Mouse (Mus musculus) stomach, postnatal 0 days (tissue): ENCODE data around the gene A930017K11Rik. TPM values are rescaled to one million over a fixed set of nuclear protein-coding genes. Genes with fewer than 3 reads are reported as not detected.

Experiments
- ATAC-seq: fragments of 200-750 bp; cut with Nextera tagmentation; 2 replicates; pipeline ENCODE4 v1.8.0; 2017; ENCODE audit not compliant: low FRiP score, low TSS enrichment
- DNase-seq: peaks from one replicate; pipeline ENCODE4 v3.0.0-alpha.2; 2016; ENCODE audit warnings: low spot score
- H3K27ac ChIP-seq: fragments of 300-500 bp; sonication (generic); replicated peaks from 2 replicates; pipeline ENCODE4 v1.5.1; 2014; ENCODE audit warnings: mild to moderate bottlenecking, control low read depth
- H3K27me3 ChIP-seq: fragments of 300-500 bp; sonication (generic); 2 replicates; pipeline ENCODE4 v1.6.1; 2014; ENCODE audit warnings: low read length; ENCODE audit not compliant: control insufficient read depth, insufficient read depth
- H3K36me3 ChIP-seq: fragments of 300-500 bp; sonication (generic); 2 replicates; pipeline ENCODE4 v1.6.1; 2014; ENCODE audit warnings: low read length, mixed read lengths; ENCODE audit not compliant: control insufficient read depth, insufficient read depth
- H3K4me1 ChIP-seq: fragments of 300-500 bp; sonication (generic); replicated peaks from 2 replicates; pipeline ENCODE4 v1.6.1; 2014; ENCODE audit warnings: antibody characterized with exemption; ENCODE audit not compliant: control insufficient read depth, insufficient read depth
- H3K4me2 ChIP-seq: fragments of 300-500 bp; sonication (generic); replicated peaks from 2 replicates; pipeline ENCODE4 v1.6.1; 2014; ENCODE audit warnings: low read depth, mild to moderate bottlenecking, control low read depth, moderate library complexity
- H3K4me3 ChIP-seq: fragments of 300-500 bp; sonication (generic); 2 replicates; pipeline ENCODE4 v1.5.1; 2014; ENCODE audit warnings: low read depth, low read length, control low read depth
- H3K9ac ChIP-seq: fragments of 300-500 bp; sonication (generic); 2 replicates; pipeline ENCODE4 v1.6.1; 2014; ENCODE audit warnings: mild to moderate bottlenecking, low read length, control low read depth, mixed read lengths
- H3K9me3 ChIP-seq: fragments of 300-500 bp; sonication (generic); 2 replicates; pipeline ENCODE4 v1.6.1; 2016; ENCODE audit warnings: low read length; ENCODE audit not compliant: control insufficient read depth
- CTCF ChIP-seq: IDR thresholded peaks from 2 replicates; pipeline ENCODE4 v1.5.1; 2016; ENCODE audit warnings: antibody characterized with exemption, low read depth, mild to moderate bottlenecking, moderate library complexity
- EP300 ChIP-seq: optimal IDR thresholded peaks from 2 replicates; pipeline ENCODE3; 2016; ENCODE audit warnings: antibody characterized with exemption
- WGBS: fragments of 180-500 bp; shearing (Covaris S2); extraction: QIAGEN DNeasy Blood & Tissue Kit; methylation state at CpG from one replicate; pipeline ENCODE4 v1.1.7; 2014; 5-methylcytosine and 5-hydroxymethylcytosine counted together
- polyA plus RNA-seq: library from polyadenylated mRNA; unstranded; fragments of >200 nt; fragmentation: Nextera tagmentation; extraction: Ambion mirVana; gene quantifications from 2 replicates; pipeline ENCODE4 v1.2.1, GENCODE M21; 2015

Gene A930017K11Rik
- polyA plus RNA-seq, 1 experiment from 2014 or later, result not detected

GRCm38 (mm10) chr17:25985306-25986294 is 33.2 kb upstream of the A930017K11Rik start, which contains the start of gene Capn15:
Capn15 (minus strand) TSS chr17:25985796.
- no peak for TF ChIP-seq EP300
- no peak for TF ChIP-seq CTCF
- DNase-seq, result peak; percentile 93
- Histone ChIP-seq H3K4me1 (peaks cover 7% of the 10 kb centered on the region; the same call in 1 of the 2 replicates), H3K4me2 (peak within 1 kb of the TSS; percentile 97), H3K36me3 (0 out of 2 replicates have a peak, but pooled peaks cover 2% of the 10 kb centered on the region), H3K27me3 (no peaks in the 10 kb centered on the region), H3K27ac (peak within 1 kb of the TSS; percentile 86), H3K4me3 (peak within 1 kb of the TSS; percentile 90), H3K9me3 (no peaks in the 10 kb centered on the region), H3K9ac (peak within 1 kb of the TSS; percentile 85)
- whole genome bisulfite sequencing, result under 1% methylated on average over 91 of the region's 91 CpGs
- ATAC-seq, result peak; percentile 98

GRCm38 (mm10) chr17:25984556-25985305 is 32.4 kb upstream of the A930017K11Rik start:
- H3K27ac ChIP-seq, result peak overlapping the region; percentile 86
- no peaks in the 10 kb centered on the region for H3K9me3 ChIP-seq
- no peak for ATAC-seq
- peak overlapping the region; percentile 97 for H3K4me2 ChIP-seq
- peaks cover 7% of the 10 kb centered on the region; the same call in 1 of the 2 replicates for H3K4me1 ChIP-seq
- TF ChIP-seq CTCF (no peak), EP300 (no peak)
- peak overlapping the region; percentile 90 for H3K4me3 ChIP-seq
- H3K9ac ChIP-seq, result peak overlapping the region; percentile 85
- H3K36me3 ChIP-seq, result 0 out of 2 replicates have a peak, but pooled peaks cover 2% of the 10 kb centered on the region
- no peaks in the 10 kb centered on the region for H3K27me3 ChIP-seq
- WGBS, result 10% methylated on average over 17 of the region's 17 CpGs
- DNase-seq, result no peak

GRCm38 (mm10) chr17:25984066-25984465 is 31.7 kb upstream of the A930017K11Rik start:
- Histone ChIP-seq H3K9me3 (no peaks in the 10 kb centered on the region), H3K4me1 (peaks cover 7% of the 10 kb centered on the region; the same call in 1 of the 2 replicates), H3K36me3 (0 out of 2 replicates have a peak, but pooled peaks cover 2% of the 10 kb centered on the region), H3K4me3 (no peak overlapping the region), H3K9ac (peak overlapping the region; percentile 85), H3K27ac (no peak overlapping the region), H3K4me2 (peak overlapping the region; percentile 97), H3K27me3 (no peaks in the 10 kb centered on the region)
- TF ChIP-seq CTCF, result no peak
- no peak for TF ChIP-seq EP300
- 97% methylated on average over 1 of the region's 1 CpGs for WGBS
- no peak for DNase-seq
- no peak for ATAC-seq

DNA sequence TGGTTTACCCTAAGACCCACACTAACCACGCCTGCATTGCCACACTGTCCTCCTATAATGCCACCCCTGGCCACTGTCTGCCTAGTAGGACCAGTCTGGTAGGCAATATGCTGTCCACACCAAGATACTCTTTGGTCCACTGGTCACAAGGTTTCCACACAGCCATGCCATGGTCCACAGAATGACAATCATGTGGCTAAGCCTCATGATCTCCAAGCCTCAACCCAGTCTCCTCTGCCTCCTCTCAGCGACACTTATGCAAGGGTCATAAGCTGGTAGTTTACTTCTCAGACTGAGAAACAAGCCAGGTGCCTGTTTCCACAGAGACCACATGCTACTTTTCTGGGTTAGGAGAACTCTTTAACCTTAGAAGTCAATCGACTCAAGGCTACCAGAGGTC is 30.5 kb upstream of the A930017K11Rik start:
- Histone ChIP-seq H3K4me1 (peaks cover 7% of the 10 kb centered on the region; the same call in 1 of the 2 replicates), H3K4me2 (no peak overlapping the region), H3K36me3 (no peaks in the 10 kb centered on the region), H3K4me3 (no peak overlapping the region), H3K9me3 (no peaks in the 10 kb centered on the region), H3K27ac (no peak overlapping the region), H3K9ac (no peak overlapping the region; the same call in 1 of the 2 replicates), H3K27me3 (no peaks in the 10 kb centered on the region)
- ATAC-seq, result no peak
- DNase-seq, result no peak
- 84% methylated on average over 3 of the region's 3 CpGs for WGBS
- TF ChIP-seq EP300 (no peak), CTCF (no peak)

- no peak for ATAC-seq
- H3K9ac ChIP-seq, result no peak overlapping the region
- TF ChIP-seq EP300, result no peak
- no peak for TF ChIP-seq CTCF
These were observed 28.5 kb upstream of the A930017K11Rik start for GRCm38 (mm10) chr17:25980854-25981253.

More at GRCm38 (mm10) chr17:25980854-25981253, 28.5 kb upstream of the A930017K11Rik start:
- H3K4me2 ChIP-seq, result no peak overlapping the region
- no peak for DNase-seq
- H3K36me3 ChIP-seq, result no peaks in the 10 kb centered on the region
- no peaks in the 10 kb centered on the region for H3K9me3 ChIP-seq
- H3K27ac ChIP-seq, result peak overlapping the region; percentile 53
- H3K27me3 ChIP-seq, result no peaks in the 10 kb centered on the region
- H3K4me3 ChIP-seq, result no peak overlapping the region
- peaks cover 7% of the 10 kb centered on the region; the same call in 1 of the 2 replicates for H3K4me1 ChIP-seq
- 63% methylated on average over 5 of the region's 5 CpGs for WGBS
